Mouse (Mus musculus): Measurements from ENCODE around the gene Ppp4r3b. TPM values are rescaled to one million over a fixed set of nuclear protein-coding genes. Genes with fewer than 3 reads are reported as not detected.

Ppp4r3b gene
- polyA plus RNA-seq, 1 experiment from 2014 or later: 38.8 TPM

DNA sequence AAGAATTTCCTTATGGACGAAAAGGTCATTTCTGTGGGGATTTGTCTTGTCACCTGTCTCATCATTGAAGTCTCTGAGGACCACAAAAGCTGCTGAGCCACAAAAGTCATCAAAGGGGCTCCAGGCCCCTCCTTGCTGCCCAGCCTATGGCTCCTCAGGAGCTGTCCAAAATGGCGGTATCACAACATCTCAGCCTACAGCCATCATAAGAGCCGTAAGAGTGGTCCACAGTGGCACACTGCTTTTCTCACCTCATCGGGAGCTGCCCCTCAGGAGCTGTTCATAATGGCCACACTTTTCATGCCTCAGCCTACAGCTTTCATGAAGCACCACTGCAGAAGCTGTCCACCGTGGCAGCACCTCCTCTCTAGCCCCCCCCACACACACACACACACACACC lies 75.7 kb downstream of the Ppp4r3b start:
- H3K9me3 ChIP-seq (ENCODE audit: control insufficient read depth, low read length): peaks cover 2% of the 10 kb centered on the region; the same call in 1 of the 2 replicates
- H3K4me3 ChIP-seq (ENCODE audit: control insufficient read depth in 1 of 2, insufficient read depth in 1 of 2, low read depth in 1 of 2, low read length in 2 of 2): no peak overlapping the region
- H3K4me2 ChIP-seq (ENCODE audit: low read length): no peak overlapping the region
- no peak overlapping the region for H3K27ac ChIP-seq (replicated peaks in 1 of 2; ENCODE audit: control insufficient read depth in 1 of 2, insufficient read depth in 1 of 2, low read depth in 2 of 2, low read length in 2 of 2)
- no peak for ATAC-seq (ENCODE audit: insufficient number of reproducible peaks, insufficient read depth, low FRiP score, low read depth)
- H3K36me3 ChIP-seq (ENCODE audit: control insufficient read depth, insufficient read depth, low read length): peaks cover 7% of the 10 kb centered on the region; the same call in 1 of the 2 replicates
- H3K27me3 ChIP-seq (ENCODE audit: control insufficient read depth, insufficient read depth, low read length): no peaks in the 10 kb centered on the region
- WGBS: 93% methylated on average over 5 of the region's 5 CpGs
- H3K4me1 ChIP-seq (ENCODE audit: control insufficient read depth in 2 of 2, insufficient read depth in 2 of 2, low read length in 2 of 2): peaks cover 0 to 14% of the 10 kb centered on the region in 2 experiments; a peak in 3 of 4 replicates
- H3K9ac ChIP-seq (ENCODE audit: low read length): no peak overlapping the region

DNA sequence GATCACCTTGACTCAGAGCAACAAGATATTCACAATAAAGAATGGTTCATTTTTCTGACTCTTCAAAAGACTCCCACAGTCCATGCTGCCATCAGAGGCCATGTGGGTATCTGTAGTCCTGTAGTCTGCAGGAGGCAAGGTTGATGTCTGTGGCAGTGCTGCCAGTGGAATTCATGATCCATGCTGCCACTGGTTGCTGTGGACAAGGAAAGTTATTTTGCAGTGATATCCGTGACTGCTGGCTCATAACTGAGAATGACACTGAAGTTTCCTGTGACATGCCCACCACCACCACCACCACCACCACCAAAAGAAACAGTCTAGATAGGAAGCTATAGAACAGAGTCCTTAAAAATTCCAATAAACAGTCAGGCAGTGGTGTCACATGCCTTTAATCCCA lies 82.0 kb downstream of the Ppp4r3b start:
- Histone ChIP-seq H3K4me2 (ENCODE audit: low read length) (no peak overlapping the region), H3K27me3 (ENCODE audit: control insufficient read depth, insufficient read depth, low read length) (no peaks in the 10 kb centered on the region), H3K36me3 (ENCODE audit: control insufficient read depth, insufficient read depth, low read length) (no peaks in the 10 kb centered on the region), H3K4me3 (ENCODE audit: control insufficient read depth in 1 of 2, insufficient read depth in 1 of 2, low read depth in 1 of 2, low read length in 2 of 2) (no peak overlapping the region), H3K9ac (ENCODE audit: low read length) (no peak overlapping the region), H3K4me1 (ENCODE audit: control insufficient read depth in 2 of 2, insufficient read depth in 2 of 2, low read length in 2 of 2) (no peaks in the 10 kb centered on the region), H3K27ac (replicated peaks in 1 of 2; ENCODE audit: control insufficient read depth in 1 of 2, insufficient read depth in 1 of 2, low read depth in 2 of 2, low read length in 2 of 2) (no peak overlapping the region), H3K9me3 (ENCODE audit: control insufficient read depth, low read length) (peaks cover 10% of the 10 kb centered on the region; the same call in 1 of the 2 replicates)
- ATAC-seq (ENCODE audit: insufficient number of reproducible peaks, insufficient read depth, low FRiP score, low read depth): no peak
- 81% methylated on average over 1 of the region's 1 CpGs for WGBS

DNA sequence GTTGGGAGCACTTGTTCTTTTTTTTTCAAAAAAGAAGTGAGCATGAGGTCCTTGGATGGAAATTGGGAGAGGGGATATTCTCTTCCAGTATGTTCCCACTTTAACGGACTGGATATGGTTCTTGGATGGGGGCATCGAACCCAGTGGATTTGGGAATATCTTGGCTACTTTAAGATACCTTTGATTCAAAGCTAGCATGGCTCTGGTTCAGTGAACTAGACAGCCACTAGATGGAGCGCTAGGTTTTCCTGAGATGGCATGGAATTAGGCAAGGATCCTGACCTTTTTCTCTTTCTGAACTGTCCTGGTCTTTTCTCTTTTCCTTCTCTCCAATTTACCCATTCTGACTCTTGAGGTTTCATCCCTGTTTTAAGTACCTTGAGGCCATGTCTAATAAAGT lies 95.1 kb downstream of the Ppp4r3b start:
- 24% methylated on average over 3 of the region's 3 CpGs for WGBS

More for the DNA sequence above, 95.1 kb downstream of the Ppp4r3b start:
- 0 out of 2 replicates have a peak, but pooled peaks cover 5% of the 10 kb centered on the region for H3K9me3 ChIP-seq (ENCODE audit: control insufficient read depth, low read length)
- no peak for ATAC-seq (ENCODE audit: insufficient number of reproducible peaks, insufficient read depth, low FRiP score, low read depth)
- H3K36me3 ChIP-seq (ENCODE audit: control insufficient read depth, insufficient read depth, low read length): no peaks in the 10 kb centered on the region
- H3K4me3 ChIP-seq (ENCODE audit: control insufficient read depth in 1 of 2, insufficient read depth in 1 of 2, low read depth in 1 of 2, low read length in 2 of 2): no peak overlapping the region
- no peaks in the 10 kb centered on the region for H3K4me1 ChIP-seq (ENCODE audit: control insufficient read depth in 2 of 2, insufficient read depth in 2 of 2, low read length in 2 of 2)
- no peak overlapping the region for H3K4me2 ChIP-seq (ENCODE audit: low read length)
- H3K27ac ChIP-seq (replicated peaks in 1 of 2; ENCODE audit: control insufficient read depth in 1 of 2, insufficient read depth in 1 of 2, low read depth in 2 of 2, low read length in 2 of 2): no peak overlapping the region
- H3K9ac ChIP-seq (ENCODE audit: low read length): no peak overlapping the region
- H3K27me3 ChIP-seq (ENCODE audit: control insufficient read depth, insufficient read depth, low read length): no peaks in the 10 kb centered on the region

Other genes with a start within 250 kb of the Ppp4r3b start
- 37.1 and 37.9 TPM in 2 replicates for gene Pnpt1, start 42.1 kb upstream of the Ppp4r3b start, polyA plus RNA-seq (2014; fragmentation: Nextera tagmentation; extraction: Ambion mirVana)
- 39.2 and 42.3 TPM in 2 replicates for gene Cfap36, start 74.5 kb downstream of the Ppp4r3b start, polyA plus RNA-seq (2014; fragmentation: Nextera tagmentation; extraction: Ambion mirVana)
- 19.4 and 22.3 TPM in 2 replicates for gene Ccdc88a, start 200.8 kb downstream of the Ppp4r3b start, polyA plus RNA-seq (2014; fragmentation: Nextera tagmentation; extraction: Ambion mirVana)